Mouse (Mus musculus): ENCODE results near the gene Map3k11.

Map3k11 gene

GRCm38 (mm10) chr19:5688200-5689087 is at the start of gene Map3k11, which contains the start of gene Pcnx3:
Gene Map3k11 (plus strand): TSS chr19:5688742.
Gene Pcnx3 (minus strand): TSS chr19:5688908.
- DNase-seq: peak; percentile 97

- DNase-seq: no peak
These were observed 48.2 kb upstream of the Map3k11 start for GRCm38 (mm10) chr19:5640339-5640738.

- DNase-seq: no peak
These were observed 47.5 kb upstream of the Map3k11 start for GRCm38 (mm10) chr19:5641021-5641420.

- no peak for DNase-seq
These were observed 46.9 kb upstream of the Map3k11 start for GRCm38 (mm10) chr19:5641641-5642040.

GRCm38 (mm10) chr19:5645280-5645679 is 43.3 kb upstream of the Map3k11 start:
- DNase-seq: no peak

- no peak for DNase-seq
These were observed 41.7 kb upstream of the Map3k11 start for GRCm38 (mm10) chr19:5646731-5647330.

GRCm38 (mm10) chr19:5647791-5648190 is 40.8 kb upstream of the Map3k11 start:
- DNase-seq: no peak

GRCm38 (mm10) chr19:5648401-5649297 is 39.9 kb upstream of the Map3k11 start:
- peak; percentile 83 for DNase-seq

- peak; percentile 28 for DNase-seq
These were observed 39.2 kb upstream of the Map3k11 start for GRCm38 (mm10) chr19:5649298-5649741.

- DNase-seq: no peak
These were observed 36.9 kb upstream of the Map3k11 start for GRCm38 (mm10) chr19:5651502-5652274.

- no peak for DNase-seq
These were observed 36.0 kb upstream of the Map3k11 start for GRCm38 (mm10) chr19:5652570-5652969.

- DNase-seq: no peak
These were observed 34.4 kb upstream of the Map3k11 start for GRCm38 (mm10) chr19:5653969-5654719.

- no peak for DNase-seq
These were observed 33.7 kb upstream of the Map3k11 start for GRCm38 (mm10) chr19:5654720-5655298.

- DNase-seq: peak; percentile 58
These were observed 27.4 kb upstream of the Map3k11 start for GRCm38 (mm10) chr19:5660942-5661751.

GRCm38 (mm10) chr19:5662310-5662709 is 26.2 kb upstream of the Map3k11 start:
- no peak for DNase-seq

- peak; percentile 95 for DNase-seq
These were observed 25.3 kb upstream of the Map3k11 start, which contains the start of gene Sipa1 for GRCm38 (mm10) chr19:5662981-5663913. Gene Sipa1 (minus strand): TSS chr19:5663707.

GRCm38 (mm10) chr19:5664669-5665257 is 23.8 kb upstream of the Map3k11 start:
- DNase-seq: no peak

GRCm38 (mm10) chr19:5665465-5665864 is 23.1 kb upstream of the Map3k11 start:
- no peak for DNase-seq
